Mouse (Mus musculus) midbrain, embryonic 16.5 days (tissue): ENCODE measurements around the gene Apoa1. TPM values are rescaled to one million over a fixed set of nuclear protein-coding genes. Genes with fewer than 3 reads are reported as not detected.

ENCODE experiments used
- ATAC-seq: fragments of 200-750 bp; cut with Nextera tagmentation; 2 replicates; pipeline ENCODE4 v1.8.0; 2017; ENCODE audit warnings: moderate TSS enrichment
- H3K27ac ChIP-seq: fragments of 300-500 bp; sonication (generic); 2 replicates; pipeline ENCODE4 v1.5.1; 2014; ENCODE audit warnings: mild to moderate bottlenecking, low read length, mixed read lengths
- H3K27me3 ChIP-seq: fragments of 300-500 bp; sonication (generic); 2 replicates; pipeline ENCODE4 v1.6.1; 2014; ENCODE audit warnings: low read depth, low read length, mixed read lengths; ENCODE audit not compliant: control insufficient read depth, insufficient read depth
- H3K36me3 ChIP-seq: fragments of 300-500 bp; sonication (generic); 2 replicates; pipeline ENCODE4 v1.6.1; 2014; ENCODE audit warnings: mild to moderate bottlenecking, low read length, moderate library complexity, mixed read lengths; ENCODE audit not compliant: control insufficient read depth, insufficient read depth
- H3K4me1 ChIP-seq: fragments of 300-500 bp; sonication (generic); 2 replicates; pipeline ENCODE4 v1.6.1; 2014; ENCODE audit warnings: mild to moderate bottlenecking, low read length, mixed read lengths; ENCODE audit not compliant: control insufficient read depth, insufficient read depth
- H3K4me2 ChIP-seq: fragments of 300-500 bp; sonication (generic); 2 replicates; pipeline ENCODE4 v1.6.1; 2014; ENCODE audit warnings: mild to moderate bottlenecking, low read length, mixed read lengths
- H3K4me3 ChIP-seq: fragments of 300-500 bp; sonication (generic); 2 replicates; pipeline ENCODE4 v1.5.1; 2014; ENCODE audit warnings: low read depth, mild to moderate bottlenecking, low read length, moderate library complexity, mixed read lengths
- H3K9ac ChIP-seq: fragments of 300-500 bp; sonication (generic); 2 replicates; pipeline ENCODE4 v1.6.1; 2014; ENCODE audit warnings: low read depth, low read length, mixed read lengths
- H3K9me3 ChIP-seq: fragments of 300-500 bp; sonication (generic); replicated peaks from 2 replicates; pipeline ENCODE4 v1.6.1; 2014; ENCODE audit warnings: mild to moderate bottlenecking, low read length, mixed read lengths; ENCODE audit not compliant: control insufficient read depth, poor library complexity, severe bottlenecking
- WGBS: fragments of 180-500 bp; shearing (Covaris S2); extraction: QIAGEN DNeasy Blood & Tissue Kit; methylation state at CpG from one replicate; pipeline ENCODE4 v1.1.7; 2014; 5-methylcytosine and 5-hydroxymethylcytosine counted together
- polyA plus RNA-seq: library from polyadenylated mRNA; unstranded; fragments of >200 nt; fragmentation: Nextera tagmentation; extraction: Ambion mirVana; gene quantifications from 2 replicates; pipeline ENCODE4 v1.2.1, GENCODE M21; 2015

The Apoa1 gene
- polyA plus RNA-seq, 1 experiment from 2014 or later = 3.9 TPM

GRCm38 (mm10) chr9:46240526-46241153, 12.3 kb downstream of the Apoa1 start, which contains the start of gene Apoa4:
Gene Apoa4, plus strand, starts transcription at chr9:46240696.
- no peak for ATAC-seq
- Histone ChIP-seq H3K4me3 (no peak within 1 kb of the TSS), H3K27ac (no peak within 1 kb of the TSS), H3K9me3 (no peaks in the 10 kb centered on the region), H3K4me2 (no peak within 1 kb of the TSS), H3K9ac (no peak within 1 kb of the TSS), H3K36me3 (no peaks in the 10 kb centered on the region), H3K4me1 (no peaks in the 10 kb centered on the region), H3K27me3 (no peaks in the 10 kb centered on the region)
- 75% methylated on average over 7 of the region's 7 CpGs for WGBS

- H3K36me3 ChIP-seq = no peaks in the 10 kb centered on the region
- H3K4me3 ChIP-seq = no peak overlapping the region
- no peaks in the 10 kb centered on the region for H3K9me3 ChIP-seq
- H3K4me2 ChIP-seq = no peak overlapping the region
- H3K27me3 ChIP-seq = no peaks in the 10 kb centered on the region
- ATAC-seq = no peak
- no peak overlapping the region for H3K9ac ChIP-seq
- H3K4me1 ChIP-seq = no peaks in the 10 kb centered on the region; the same call in 1 of the 2 replicates
- 78% methylated on average over 2 of the region's 2 CpGs for WGBS
- H3K27ac ChIP-seq = no peak overlapping the region
Measured at GRCm38 (mm10) chr9:46241818-46242217, 13.4 kb downstream of the Apoa1 start.

- H3K4me3 ChIP-seq = no peak overlapping the region
- ATAC-seq = no peak
- H3K4me1 ChIP-seq = no peaks in the 10 kb centered on the region; the same call in 1 of the 2 replicates
- H3K36me3 ChIP-seq = no peaks in the 10 kb centered on the region
- H3K27me3 ChIP-seq = no peaks in the 10 kb centered on the region
- no peak overlapping the region for H3K4me2 ChIP-seq
- H3K9ac ChIP-seq = no peak overlapping the region
- H3K27ac ChIP-seq = no peak overlapping the region
- no peaks in the 10 kb centered on the region for H3K9me3 ChIP-seq
- WGBS = 66% methylated on average over 4 of the region's 4 CpGs
Measured at GRCm38 (mm10) chr9:46243122-46243521, 14.7 kb downstream of the Apoa1 start.

GRCm38 (mm10) chr9:46243584-46243983, 15.2 kb downstream of the Apoa1 start:
- Histone ChIP-seq H3K27me3 (no peaks in the 10 kb centered on the region), H3K36me3 (no peaks in the 10 kb centered on the region), H3K27ac (no peak overlapping the region), H3K4me3 (no peak overlapping the region), H3K4me2 (no peak overlapping the region), H3K4me1 (no peaks in the 10 kb centered on the region; the same call in 1 of the 2 replicates), H3K9me3 (no peaks in the 10 kb centered on the region), H3K9ac (no peak overlapping the region)
- WGBS = 62% methylated on average over 8 of the region's 8 CpGs
- no peak for ATAC-seq

GRCm38 (mm10) chr9:46246752-46247324, 18.5 kb downstream of the Apoa1 start:
- Histone ChIP-seq H3K36me3 (no peaks in the 10 kb centered on the region), H3K4me2 (no peak overlapping the region), H3K4me3 (no peak overlapping the region), H3K27ac (no peak overlapping the region), H3K4me1 (no peaks in the 10 kb centered on the region; the same call in 1 of the 2 replicates), H3K9me3 (no peaks in the 10 kb centered on the region), H3K9ac (no peak overlapping the region), H3K27me3 (peaks cover 1% of the 10 kb centered on the region)
- WGBS = 26% methylated on average over 10 of the region's 11 CpGs
- ATAC-seq = peak; percentile 89

- Histone ChIP-seq H3K9me3 (no peaks in the 10 kb centered on the region), H3K27ac (no peak overlapping the region), H3K27me3 (peaks cover 11% of the 10 kb centered on the region), H3K4me3 (no peak overlapping the region), H3K36me3 (no peaks in the 10 kb centered on the region), H3K4me2 (no peak overlapping the region), H3K9ac (no peak overlapping the region), H3K4me1 (no peaks in the 10 kb centered on the region)
- WGBS = 91% methylated on average over 7 of the region's 7 CpGs
- no peak for ATAC-seq
Measured at GRCm38 (mm10) chr9:46256177-46256576, 27.8 kb downstream of the Apoa1 start.

- no peak for ATAC-seq
- H3K9me3 ChIP-seq = no peaks in the 10 kb centered on the region
Measured at GRCm38 (mm10) chr9:46256658-46257385, 28.4 kb downstream of the Apoa1 start.

GRCm38 (mm10) chr9:46257546-46257945, 29.2 kb downstream of the Apoa1 start:
- H3K36me3 ChIP-seq = no peaks in the 10 kb centered on the region
- ATAC-seq = no peak
- H3K27me3 ChIP-seq = peaks cover 8% of the 10 kb centered on the region
- no peak overlapping the region for H3K4me2 ChIP-seq
- no peaks in the 10 kb centered on the region for H3K4me1 ChIP-seq
- 85% methylated on average over 3 of the region's 3 CpGs for WGBS
- H3K9ac ChIP-seq = no peak overlapping the region
- H3K9me3 ChIP-seq = no peaks in the 10 kb centered on the region
- no peak overlapping the region for H3K27ac ChIP-seq
- no peak overlapping the region for H3K4me3 ChIP-seq

More at GRCm38 (mm10) chr9:46256658-46257385, 28.4 kb downstream of the Apoa1 start:
- Histone ChIP-seq H3K4me2 (no peak overlapping the region), H3K4me3 (no peak overlapping the region), H3K4me1 (no peaks in the 10 kb centered on the region), H3K27me3 (peaks cover 10% of the 10 kb centered on the region), H3K36me3 (no peaks in the 10 kb centered on the region), H3K9ac (no peak overlapping the region), H3K27ac (no peak overlapping the region)
- WGBS = 90% methylated on average over 10 of the region's 10 CpGs

GRCm38 (mm10) chr9:46259111-46259510, 30.7 kb downstream of the Apoa1 start:
- H3K4me3 ChIP-seq = no peak overlapping the region
- H3K4me2 ChIP-seq = no peak overlapping the region
- H3K27me3 ChIP-seq = peaks cover 8% of the 10 kb centered on the region
- WGBS = 91% methylated on average over 6 of the region's 6 CpGs
- ATAC-seq = no peak
- H3K36me3 ChIP-seq = no peaks in the 10 kb centered on the region
- H3K9me3 ChIP-seq = no peaks in the 10 kb centered on the region
- H3K4me1 ChIP-seq = no peaks in the 10 kb centered on the region
- no peak overlapping the region for H3K9ac ChIP-seq
- H3K27ac ChIP-seq = no peak overlapping the region
